Mouse (Mus musculus) brown adipose tissue, adult 24 weeks (tissue): Measurements from ENCODE around the gene Acacb. TPM values are rescaled to one million over a fixed set of nuclear protein-coding genes. Genes with fewer than 3 reads are reported as not detected.

Experiments used
- H3K27ac ChIP-seq: fragments of 200-500 bp; replicated peaks from 2 replicates; pipeline ENCODE4 v1.5.1; 2012; ENCODE audit warnings: low read depth, mild to moderate bottlenecking, low read length
- H3K4me1 ChIP-seq: fragments of 200-500 bp; 2 replicates; pipeline ENCODE4 v1.6.1; 2012; ENCODE audit warnings: low read length, mixed read lengths; ENCODE audit not compliant: control insufficient read depth, insufficient read depth, insufficient read length
- H3K4me3 ChIP-seq: fragments of 200-500 bp; 2 replicates; pipeline ENCODE4 v1.5.1; 2012; ENCODE audit warnings: low read depth, mild to moderate bottlenecking, low read length, moderate library complexity; ENCODE audit not compliant: insufficient read depth
- polyA plus RNA-seq: library from polyadenylated mRNA; stranded (reverse); fragments of >200 nt; gene quantifications from 2 replicates; pipeline ENCODE4 v1.2.4, GENCODE M21; 2012; ENCODE audit not compliant: missing spikeins, insufficient read depth, insufficient read length

The Acacb gene
- polyA plus RNA-seq, 1 experiment, result 235 TPM

DNA sequence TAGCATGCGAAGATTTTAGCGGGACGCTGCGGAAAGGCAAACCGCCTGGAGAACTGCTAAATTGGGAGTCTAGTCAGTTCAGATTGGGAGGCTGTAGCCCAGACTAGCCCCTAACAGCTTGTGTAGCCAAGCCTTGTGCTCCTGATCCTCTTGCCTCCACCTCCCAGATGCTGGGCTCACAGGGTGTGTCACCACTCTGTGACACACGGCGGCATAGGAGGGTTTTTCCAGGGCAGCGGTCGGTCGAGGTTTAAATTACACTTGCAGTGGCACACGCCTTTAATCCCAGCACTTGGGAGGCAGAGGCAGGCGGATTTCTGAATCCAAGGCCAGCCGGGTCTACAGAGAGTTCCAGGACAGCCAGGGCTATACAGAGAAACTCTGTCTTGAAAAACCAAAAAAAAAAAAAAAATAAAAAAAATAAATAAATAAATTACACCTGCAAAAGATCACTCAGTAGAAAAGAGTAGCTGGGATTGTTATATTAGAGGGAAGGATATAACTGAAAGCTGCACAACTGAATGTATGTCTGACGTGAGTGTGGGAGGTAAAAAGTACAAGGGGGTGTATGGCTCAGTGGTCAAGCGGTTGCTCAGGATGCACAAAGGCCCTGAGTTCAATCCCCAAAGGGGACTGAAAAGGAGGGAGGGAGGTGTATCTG lies 16.7 kb upstream of the Acacb start:
- Histone ChIP-seq H3K4me1 (peaks cover 6% of the 10 kb centered on the region), H3K27ac (no peak overlapping the region), H3K4me3 (no peak overlapping the region)

DNA sequence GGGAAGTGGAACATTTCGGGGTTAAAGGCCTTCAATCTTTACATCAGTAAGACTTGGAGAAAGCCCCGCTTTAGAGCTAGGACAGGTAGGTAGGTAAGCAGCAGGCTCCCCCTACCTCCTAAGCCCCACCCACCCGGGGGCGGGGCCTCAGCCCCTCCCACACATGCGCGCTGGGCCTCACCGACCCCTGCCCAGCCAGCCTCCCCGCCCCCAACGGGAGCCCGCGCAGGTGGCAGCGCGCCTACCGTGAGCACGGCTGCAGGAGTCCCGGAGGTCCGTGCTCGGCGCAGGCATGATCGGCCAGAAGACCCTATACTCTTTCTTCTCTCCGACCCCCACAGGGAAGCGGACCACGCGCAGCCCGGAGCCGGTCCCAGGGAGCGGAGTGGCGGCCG lies 16.1 kb upstream of the Acacb start, which contains the start of gene Ung:
Gene Ung (plus strand): TSS at position 176 of the 395 bp plus-strand sequence.
- peak within 1 kb of the TSS; percentile 23; the same call in 1 of the 2 replicates for H3K27ac ChIP-seq
- H3K4me1 ChIP-seq, result peaks cover 6% of the 10 kb centered on the region
- peak within 1 kb of the TSS; percentile 68 for H3K4me3 ChIP-seq

DNA sequence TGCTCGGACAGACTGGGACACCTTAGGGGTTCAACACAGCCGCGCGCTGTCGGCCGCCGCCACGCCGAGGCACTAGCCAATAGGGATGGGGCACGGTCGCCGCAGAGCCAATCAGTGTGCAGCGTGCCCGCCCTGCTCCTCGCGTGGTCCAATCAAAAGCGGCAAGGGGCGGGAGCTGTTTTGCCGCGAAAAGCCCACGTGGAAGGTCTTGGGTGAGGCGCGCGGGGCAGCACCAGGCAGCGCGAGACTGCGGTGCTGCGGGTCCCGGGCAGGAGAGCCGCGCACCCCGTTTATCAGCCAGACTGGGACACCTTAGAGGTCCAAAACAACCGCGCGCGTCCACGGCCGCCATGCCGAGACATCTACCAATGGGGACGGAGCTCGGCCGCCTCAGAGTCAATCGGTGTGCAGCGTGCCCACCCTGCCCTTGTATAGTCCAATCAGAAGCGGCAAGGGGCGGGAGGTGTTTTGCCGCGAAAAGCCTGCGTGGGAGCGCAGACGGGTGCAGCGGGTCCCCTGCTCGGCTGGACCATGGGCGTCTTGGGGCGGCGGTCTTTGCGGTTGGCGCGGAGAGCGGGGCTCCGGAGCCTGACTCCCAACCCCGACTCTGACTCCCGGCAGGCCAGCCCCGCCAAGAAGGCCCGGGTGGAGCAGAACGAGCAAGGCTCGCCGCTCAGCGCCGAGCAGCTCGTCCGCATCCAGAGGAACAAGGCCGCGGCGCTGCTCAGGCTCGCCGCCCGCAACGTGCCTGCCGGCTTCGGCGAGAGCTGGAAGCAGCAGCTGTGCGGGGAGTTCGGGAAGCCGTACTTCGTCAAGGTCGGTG lies 15.4 kb upstream of the Acacb start:
- Histone ChIP-seq H3K4me1 (peaks cover 6% of the 10 kb centered on the region), H3K27ac (peak overlapping the region; percentile 23), H3K4me3 (peak overlapping the region; percentile 68)

DNA sequence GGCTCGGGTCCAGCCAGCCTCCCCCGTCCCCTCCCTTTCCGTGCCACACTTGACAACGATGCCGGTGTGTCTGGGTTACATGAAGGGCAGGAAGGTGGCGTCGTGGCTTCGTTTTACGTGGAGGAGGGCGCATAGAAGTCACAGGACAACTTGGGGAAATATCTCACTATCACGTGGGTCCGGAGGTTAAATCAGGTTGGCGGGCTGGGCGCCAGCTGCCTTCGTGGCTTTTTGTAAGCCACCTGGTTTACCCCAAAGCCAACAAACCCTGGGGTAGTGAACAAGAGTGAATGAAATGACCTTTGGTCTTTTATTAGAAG lies 14.9 kb upstream of the Acacb start:
- peak overlapping the region; percentile 23 for H3K27ac ChIP-seq

GRCm38 (mm10) chr5:114132841-114133240 lies 13.5 kb upstream of the Acacb start:
- H3K4me1 ChIP-seq, result peaks cover 9% of the 10 kb centered on the region
- H3K4me3 ChIP-seq, result no peak overlapping the region
- H3K27ac ChIP-seq, result no peak overlapping the region

More for the DNA sequence above, 14.9 kb upstream of the Acacb start:
- peak overlapping the region; percentile 68 for H3K4me3 ChIP-seq
- H3K4me1 ChIP-seq, result peaks cover 6% of the 10 kb centered on the region

DNA sequence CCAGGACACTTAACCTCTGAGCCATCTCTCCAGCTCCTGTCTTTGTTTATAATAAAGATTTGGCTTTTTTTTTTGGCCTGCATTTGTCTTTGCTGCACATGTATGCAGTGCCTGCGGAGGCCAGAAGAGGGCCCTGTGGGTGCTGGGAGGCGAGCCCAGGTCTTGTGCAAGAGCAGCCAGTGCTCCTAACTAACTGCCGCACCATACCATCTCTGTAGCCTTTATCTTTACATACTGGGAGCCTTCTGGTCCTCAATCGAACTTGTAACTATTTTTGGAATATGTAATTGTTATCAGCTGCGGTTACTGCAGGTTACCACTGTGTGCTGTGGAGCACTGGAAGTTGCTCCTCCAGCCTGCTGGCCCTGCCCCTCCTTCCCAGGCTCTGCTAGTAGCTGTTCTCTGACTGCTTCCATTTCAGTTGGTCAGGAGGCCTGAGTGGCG lies 12.2 kb upstream of the Acacb start:
- no peak overlapping the region; the same call in 1 of the 2 replicates for H3K27ac ChIP-seq
- peaks cover 15% of the 10 kb centered on the region for H3K4me1 ChIP-seq
- H3K4me3 ChIP-seq, result no peak overlapping the region

- H3K4me1 ChIP-seq, result peaks cover 15% of the 10 kb centered on the region
Measured at GRCm38 (mm10) chr5:114135516-114135915, 10.8 kb upstream of the Acacb start.

GRCm38 (mm10) chr5:114137481-114138276 lies 8.7 kb upstream of the Acacb start:
- H3K4me3 ChIP-seq, result no peak overlapping the region
- H3K27ac ChIP-seq, result no peak overlapping the region
- H3K4me1 ChIP-seq, result peaks cover 9% of the 10 kb centered on the region

More at GRCm38 (mm10) chr5:114135516-114135915, 10.8 kb upstream of the Acacb start:
- Histone ChIP-seq H3K4me3 (no peak overlapping the region), H3K27ac (no peak overlapping the region)

DNA sequence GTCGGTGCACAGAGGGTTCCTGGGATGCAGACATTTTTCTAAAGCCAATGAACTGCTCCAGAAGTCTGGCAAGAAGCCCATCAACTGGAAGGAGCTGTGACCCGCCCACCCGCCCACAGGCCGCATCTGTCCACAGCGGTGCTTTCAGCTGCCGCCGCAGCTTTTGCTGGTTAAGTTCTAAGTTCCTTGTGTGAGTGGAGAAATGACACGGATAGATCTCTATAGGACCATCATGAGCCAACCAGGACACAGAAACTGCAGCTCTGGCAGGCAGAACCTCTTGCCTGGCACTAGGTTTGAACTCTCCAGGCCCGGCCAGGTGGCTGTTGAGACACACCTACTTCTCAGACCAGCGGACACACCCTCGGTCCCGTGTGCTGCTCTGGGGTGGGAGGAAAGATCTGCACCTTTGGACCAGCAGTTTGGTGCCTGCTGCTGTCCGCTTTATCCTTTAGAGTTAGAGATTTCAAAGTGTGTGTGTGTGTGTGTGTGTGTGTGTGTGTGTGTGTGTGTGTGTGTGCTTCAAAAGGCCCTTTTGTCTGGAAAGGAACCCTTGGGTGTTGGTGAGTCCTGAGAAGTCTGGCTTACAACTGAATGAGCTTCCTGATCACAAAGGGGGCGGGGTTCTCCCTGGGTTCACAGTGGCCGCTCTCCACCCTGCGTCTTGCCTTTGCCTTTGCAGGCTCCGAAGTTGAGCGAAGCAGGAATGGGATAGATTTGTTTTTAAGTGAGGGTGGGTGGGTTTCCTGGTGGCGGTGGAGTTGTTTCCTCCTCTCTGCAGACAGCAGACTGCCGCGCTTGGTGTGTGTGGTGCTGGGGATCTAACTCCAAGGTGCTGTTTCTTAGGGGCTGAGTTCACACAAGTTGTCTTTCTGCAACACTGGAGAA lies 7.8 kb upstream of the Acacb start:
- Histone ChIP-seq H3K4me1 (peaks cover 9% of the 10 kb centered on the region), H3K4me3 (no peak overlapping the region; the same call in 1 of the 2 replicates), H3K27ac (peak overlapping the region; percentile 7)

DNA sequence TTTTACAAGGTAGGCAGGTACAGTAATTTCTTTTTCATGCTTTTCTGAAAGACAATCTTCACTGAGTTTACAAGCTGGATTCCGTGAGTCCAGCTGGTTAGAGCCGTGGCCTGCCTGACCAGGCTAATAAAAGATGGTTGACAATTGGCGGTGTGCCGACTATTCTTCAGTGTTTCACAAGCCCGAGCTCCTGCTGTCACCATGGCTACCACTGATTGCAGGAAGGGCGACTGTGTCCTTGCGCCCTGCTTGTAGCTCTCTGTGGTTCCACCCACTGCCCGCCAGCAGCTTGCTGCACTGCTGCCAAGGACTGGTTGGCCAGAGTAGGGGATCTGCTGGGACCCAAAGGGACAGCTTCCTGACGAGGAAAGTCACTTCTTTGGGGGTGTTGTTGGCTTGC lies 7.2 kb upstream of the Acacb start:
- H3K27ac ChIP-seq, result peak overlapping the region; percentile 58
- peaks cover 9% of the 10 kb centered on the region for H3K4me1 ChIP-seq
- no peak overlapping the region for H3K4me3 ChIP-seq

DNA sequence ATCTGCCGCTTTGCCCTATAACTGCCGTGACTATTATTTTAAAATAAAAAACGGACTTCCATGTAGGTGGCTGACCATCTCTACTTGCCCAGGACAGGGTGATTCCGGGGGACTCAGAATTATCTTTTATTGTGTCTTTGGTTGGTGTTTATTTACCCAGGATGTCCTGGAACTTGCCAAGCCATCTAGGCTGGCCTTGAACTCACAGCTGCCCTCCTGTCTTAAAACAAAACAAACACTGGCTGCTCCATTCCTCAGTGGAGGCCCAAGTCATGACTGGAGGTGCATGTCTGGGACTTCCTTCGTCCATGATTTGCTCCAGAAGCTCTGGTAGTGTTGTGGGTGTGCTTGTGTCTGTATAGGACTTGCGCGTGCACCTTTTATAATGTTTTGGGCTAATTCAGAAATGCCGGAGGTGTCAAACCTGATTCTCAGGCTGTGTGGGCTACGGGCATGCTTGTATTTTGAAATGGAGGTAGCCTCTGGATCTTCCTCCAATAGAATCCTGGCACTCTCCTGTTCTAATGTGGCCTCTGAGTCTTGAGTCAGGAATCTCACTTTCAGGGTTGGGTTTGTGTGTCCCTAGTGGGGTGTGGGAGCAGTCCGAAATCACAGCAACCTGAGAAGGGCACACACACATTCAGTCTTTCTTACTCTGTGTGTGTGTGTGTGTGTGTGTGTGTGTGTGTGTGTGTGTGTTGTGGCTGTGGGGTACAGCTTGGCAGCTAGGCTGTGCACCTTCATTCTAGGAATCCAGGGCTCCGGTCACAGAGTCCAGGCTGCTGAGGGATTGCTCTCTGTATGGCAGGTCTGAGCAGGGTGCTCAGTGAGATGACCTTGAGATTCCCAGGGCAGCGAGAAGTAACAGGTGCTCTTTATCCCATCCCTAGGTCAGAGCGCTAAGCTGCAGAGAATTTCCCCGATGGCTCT lies 973 bp downstream of the Acacb start:
- H3K4me1 ChIP-seq, result peaks cover 23% of the 10 kb centered on the region
- peak overlapping the region; percentile 81 for H3K4me3 ChIP-seq
- H3K27ac ChIP-seq, result peak overlapping the region; percentile 96

DNA sequence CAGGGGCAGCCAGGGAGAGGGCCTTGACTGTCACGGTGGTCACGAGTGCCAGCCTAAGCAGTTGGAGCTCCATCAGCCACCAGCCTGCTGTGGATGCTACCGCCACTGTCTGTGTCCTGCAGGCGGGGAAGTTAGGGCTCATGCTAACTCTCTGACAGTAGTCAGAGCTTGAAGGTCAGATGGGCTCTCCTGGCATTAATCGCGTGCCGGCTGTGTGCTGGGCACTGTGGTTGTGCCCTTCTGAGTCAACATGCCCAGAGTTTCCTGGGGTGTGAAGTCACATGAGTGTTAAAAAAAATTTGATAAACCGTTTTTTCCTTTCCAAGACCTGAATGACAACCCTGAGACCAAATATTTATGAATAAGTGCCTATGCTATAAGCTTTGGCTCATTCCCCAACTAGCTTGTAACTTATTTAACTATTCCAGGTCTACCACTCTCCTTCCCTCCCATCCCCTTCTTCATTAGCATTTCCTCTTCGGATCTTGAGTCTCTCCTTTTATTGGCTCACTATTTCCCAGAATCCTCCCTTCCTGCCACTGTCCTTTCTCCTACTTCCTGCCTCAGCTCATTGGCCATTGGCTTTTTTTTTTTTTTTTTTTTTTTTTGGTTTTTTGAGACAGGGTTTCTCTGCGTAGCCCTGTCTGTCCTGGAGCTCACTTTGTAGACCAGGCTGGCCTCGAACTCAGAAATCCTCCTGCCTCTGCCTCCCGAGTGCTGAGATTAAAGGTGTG lies 6.2 kb downstream of the Acacb start:
- Histone ChIP-seq H3K4me3 (no peak overlapping the region), H3K27ac (peak overlapping the region; percentile 70), H3K4me1 (peaks cover 19% of the 10 kb centered on the region)

DNA sequence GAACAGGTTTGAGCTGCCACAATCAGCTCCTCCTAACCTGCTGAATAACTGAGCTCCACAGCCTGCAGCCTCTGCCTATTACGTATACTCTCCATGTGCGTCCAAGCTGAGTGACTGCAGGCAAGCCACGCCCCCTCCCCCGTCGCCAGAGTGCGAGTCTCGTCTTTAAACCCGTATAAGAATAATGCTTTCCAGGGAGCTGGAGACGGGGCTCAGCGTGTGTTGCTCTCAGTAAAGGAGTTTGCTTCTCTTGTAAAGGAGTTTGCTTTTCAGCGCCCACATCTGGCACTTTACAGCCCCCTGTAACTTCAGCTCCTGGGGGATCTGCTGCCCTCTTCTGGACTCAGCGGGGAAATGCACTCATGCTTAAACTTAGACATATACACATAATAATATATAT lies 7.2 kb downstream of the Acacb start:
- H3K4me1 ChIP-seq, result peaks cover 19% of the 10 kb centered on the region
- H3K4me3 ChIP-seq, result peak overlapping the region; percentile 25; the same call in 1 of the 2 replicates
- H3K27ac ChIP-seq, result peak overlapping the region; percentile 37
